Mouse (Mus musculus) testis, adult 2 months (tissue): ENCODE results near the gene Aldh9a1.

Experiments used
- CTCF ChIP-seq: fragments of 200-500 bp; IDR thresholded peaks from 2 replicates; pipeline ENCODE4 v1.5.1; 2012; ENCODE audit warnings: low read depth, mild to moderate bottlenecking, inconsistent platforms, low read length, moderate library complexity; ENCODE audit not compliant: control insufficient read depth, insufficient read depth, insufficient replicate concordance
- POLR2A ChIP-seq: fragments of 200-500 bp; IDR thresholded peaks from 2 replicates; pipeline ENCODE4 v1.6.1; 2012; ENCODE audit warnings: low read depth, mild to moderate bottlenecking, inconsistent platforms, low read length, moderate library complexity; ENCODE audit not compliant: control insufficient read depth

DNA sequence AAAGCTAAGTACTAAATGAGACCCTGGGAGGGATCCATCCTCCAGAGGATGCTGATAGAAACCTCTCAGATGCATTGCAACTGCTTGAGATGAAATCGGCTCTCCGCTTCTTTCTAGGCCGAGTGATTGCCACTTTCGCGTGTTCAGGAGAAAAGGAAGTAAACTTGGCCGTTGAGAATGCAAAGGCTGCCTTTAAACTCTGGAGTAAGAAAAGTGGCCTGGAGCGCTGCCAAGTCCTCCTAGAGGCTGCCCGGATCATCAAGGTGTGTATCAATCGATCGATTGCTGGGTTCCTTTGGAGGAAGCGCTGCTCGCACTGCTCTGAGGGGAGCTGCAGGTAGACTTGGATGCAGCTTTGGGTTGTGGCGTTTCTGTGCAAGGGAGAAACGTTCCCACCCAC lies 2.6 kb downstream of the Aldh9a1 start:
- TF ChIP-seq CTCF: no peak
- no peak for TF ChIP-seq POLR2A
